Mouse (Mus musculus) ES-E14 (cell line): ENCODE results near the gene Pram1.

Experiments used
- CHD2 ChIP-seq: IDR thresholded peaks from 2 replicates; pipeline ENCODE4 v1.6.1; 2014; ENCODE audit warnings: mild to moderate bottlenecking, low read depth, low read length, inconsistent platforms
- MAFK ChIP-seq: IDR thresholded peaks from 2 replicates; pipeline ENCODE4 v1.6.1; 2014; ENCODE audit warnings: mild to moderate bottlenecking, low read depth, low read length, inconsistent platforms; ENCODE audit not compliant: insufficient read depth

DNA sequence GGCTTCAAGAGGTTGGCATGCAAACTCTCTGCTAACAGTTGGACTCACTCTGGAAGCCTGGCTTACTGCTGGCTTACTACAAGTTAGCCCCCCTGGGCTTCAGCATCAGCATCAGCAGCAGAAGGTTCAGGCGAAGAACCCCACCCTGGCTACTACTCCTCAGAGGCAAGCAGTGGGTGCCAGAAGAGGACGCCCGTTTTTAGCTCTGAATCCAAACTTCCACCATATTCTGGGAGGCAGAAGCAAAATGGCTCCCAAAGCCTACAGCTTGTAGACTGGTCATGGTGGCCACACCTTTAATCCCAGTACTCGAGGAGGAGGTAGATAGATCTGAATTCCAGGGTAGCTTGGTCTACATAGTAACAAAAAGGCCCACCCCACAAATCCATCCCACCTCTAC lies 6.2 kb downstream of the Pram1 start:
- TF ChIP-seq CHD2 (no peak), MAFK (no peak)
